Comparison of ENCODE assay signal across 8 mouse cellular contexts in genomic region chr17:8523986-8524385, GRCm38 (mm10). TPM values are rescaled to one million over a fixed set of nuclear protein-coding genes. Genes with fewer than 3 reads are reported as not detected.
A peak's percentile ranks its signal among the peaks of the same experiment; 100 is the strongest.
DNase-seq lines count a peak whose midpoint lies in the region; ATAC-seq and TF ChIP-seq lines count a peak whose summit lies in the region.
"Had no signal": no experiment of that assay in that cellular context is flagged by ENCODE, and none has a peak within 500 bp of the region (broad histone marks: within the 10 kb centered on the region; RNA-seq: fewer than 3 reads in every experiment).

No protein-coding gene starts in this region.

- 0 out of 2 replicates have a peak, but pooled peaks cover 3% of the 10 kb centered on the region for H3K4me1 ChIP-seq in lung, embryonic 14.5 days (ENCODE audit: insufficient read depth)
- H3K4me1 ChIP-seq in embryonic fibroblast, embryonic 13.5 days (ENCODE audit: control insufficient read depth, insufficient read depth, low read length), result peaks cover 3% of the 10 kb centered on the region; the same call in 1 of the 2 replicates
- peaks cover 15% of the 10 kb centered on the region; the same call in 1 of the 2 replicates for H3K4me1 ChIP-seq in intestine, embryonic 14.5 days (replicated peaks; ENCODE audit: control insufficient read depth, insufficient read depth, low read length)
- H3K4me1 ChIP-seq in small intestine, adult 2 months (ENCODE audit: control insufficient read depth, insufficient read depth, insufficient read length, low read length), result peaks cover 2% of the 10 kb centered on the region; the same call in 1 of the 2 replicates

- 17% methylated on average over 3 of the region's 3 CpGs for WGBS in lung, embryonic 14.5 days
- WGBS in intestine, embryonic 14.5 days, result 34% methylated on average over 3 of the region's 3 CpGs
- WGBS in small intestine, adult 2 months, result 23% methylated on average over 3 of the region's 3 CpGs

- H3K27ac ChIP-seq in lung, embryonic 14.5 days (ENCODE audit: low read depth), result no peak overlapping the region
- H3K27ac ChIP-seq in embryonic fibroblast, embryonic 13.5 days (ENCODE audit: insufficient read depth, low read length), result peak overlapping the region; percentile 0; the same call in 1 of the 2 replicates
- no peak overlapping the region for H3K27ac ChIP-seq in intestine, embryonic 14.5 days (ENCODE audit: low read depth)
- H3K27ac ChIP-seq in small intestine, adult 2 months (ENCODE audit: insufficient read depth, low read depth, low read length), result no peak overlapping the region

- no peaks in the 10 kb centered on the region for H3K9me3 ChIP-seq in lung, embryonic 14.5 days (ENCODE audit: low read depth, low read length)
- no peaks in the 10 kb centered on the region for H3K9me3 ChIP-seq in intestine, embryonic 14.5 days (ENCODE audit: control insufficient read depth, low read length)

- peak overlapping the region; percentile 44 for H3K4me3 ChIP-seq in lung, embryonic 14.5 days (ENCODE audit: low read depth, low read length)
- peak overlapping the region; percentile 23 for H3K4me3 ChIP-seq in embryonic fibroblast, embryonic 13.5 days (ENCODE audit: insufficient read depth, low read length)
- H3K4me3 ChIP-seq in intestine, embryonic 14.5 days (ENCODE audit: low read depth, low read length), result peak overlapping the region; percentile 44
- 0 out of 2 replicates have a peak overlapping the region, but pooled peaks have one; percentile 51 for H3K4me3 ChIP-seq in small intestine, adult 2 months (ENCODE audit: low read depth, low read length)

- peak; percentile 20; the same call in 1 of the 2 replicates for ATAC-seq in lung, embryonic 14.5 days (ENCODE audit: insufficient read depth)
- ATAC-seq in intestine, embryonic 14.5 days (replicated peaks; ENCODE audit: low FRiP score, low TSS enrichment, low read depth), result no peak

- peak overlapping the region; percentile 97 for H3K4me2 ChIP-seq in lung, embryonic 14.5 days
- peak overlapping the region; percentile 97 for H3K4me2 ChIP-seq in intestine, embryonic 14.5 days (ENCODE audit: low read length)

- TF ChIP-seq CTCF in lung, embryonic 14.5 days (IDR thresholded peaks at IDR 0.05; ENCODE audit: low read depth), result no peak
- TF ChIP-seq CTCF in embryonic fibroblast, embryonic 13.5 days (IDR thresholded peaks at IDR 0.05; ENCODE audit: borderline replicate concordance, insufficient read depth, low read length), result no peak
- no peak for TF ChIP-seq CTCF in small intestine, adult 2 months (IDR thresholded peaks at IDR 0.05; ENCODE audit: extremely low read depth, insufficient read length, insufficient replicate concordance, low read depth, low read length)

- peak overlapping the region; percentile 40 for H3K9ac ChIP-seq in lung, embryonic 14.5 days
- no peak overlapping the region for H3K9ac ChIP-seq in intestine, embryonic 14.5 days (ENCODE audit: low read length)

- no peaks in the 10 kb centered on the region for H3K36me3 ChIP-seq in lung, embryonic 14.5 days (ENCODE audit: insufficient read depth)
- H3K36me3 ChIP-seq in intestine, embryonic 14.5 days (ENCODE audit: control insufficient read depth, insufficient read depth, low read length), result no peaks in the 10 kb centered on the region
- H3K36me3 ChIP-seq in small intestine, adult 2 months (ENCODE audit: control insufficient read depth, insufficient read depth, low read length), result no peaks in the 10 kb centered on the region

- DNase-seq in lung, embryonic 14.5 days, result no peak
- DNase-seq in lung, adult 18-20 months, result no peak
- DNase-seq in intestine, embryonic 14.5 days (ENCODE audit: low spot score), result no peak
- DNase-seq in urinary bladder, postnatal 36 days (ENCODE audit: low spot score in 2 of 2), result no peak
- DNase-seq in ovary, postnatal 10 days (ENCODE audit: low spot score), result no peak

- H3K27me3 ChIP-seq in lung, embryonic 14.5 days (ENCODE audit: insufficient read depth, low read length), result peaks cover 49% of the 10 kb centered on the region
- H3K27me3 ChIP-seq in intestine, embryonic 14.5 days (replicated peaks; ENCODE audit: control insufficient read depth, insufficient read depth, low read length), result peaks cover 57% of the 10 kb centered on the region
- peaks cover 10% of the 10 kb centered on the region; the same call in 1 of the 2 replicates for H3K27me3 ChIP-seq in small intestine, adult 2 months (ENCODE audit: control insufficient read depth, insufficient read depth, low read length)

- no peak for TF ChIP-seq POLR2A in embryonic fibroblast, embryonic 13.5 days (IDR thresholded peaks at IDR 0.05; ENCODE audit: low read depth, low read length)
- TF ChIP-seq POLR2A in small intestine, adult 2 months (IDR thresholded peaks at IDR 0.05; ENCODE audit: low read depth, low read length), result no peak

RNA-seq across cellular contexts. Expression of gene Pde10a, which starts 1.2 kb away (rescaled TPM):
- polyA plus RNA-seq in lung, embryonic 14.5 days (2014; fragmentation: Nextera tagmentation; extraction: Ambion mirVana), result 2.6 and 3.4 TPM in 2 replicates
- 7.9 and 9.3 TPM in 2 replicates for polyA plus RNA-seq in embryonic fibroblast, embryonic 13.5 days (2011; ENCODE audit: insufficient read length, low read depth, missing spikeins)
- 1.1 and 1.4 TPM in 2 replicates for polyA plus RNA-seq in intestine, embryonic 14.5 days (2014; fragmentation: Nextera tagmentation; extraction: Ambion mirVana)
- 0.52 and 0.69 TPM in 2 replicates for polyA plus RNA-seq in small intestine, adult 2 months (2012; rRNA removed)

RNA-seq across cellular contexts. Expression of gene Gm17087, which starts 42.8 kb away (rescaled TPM):
- polyA plus RNA-seq in lung, embryonic 14.5 days (2014; fragmentation: Nextera tagmentation; extraction: Ambion mirVana), result not detected in 2 replicates
- polyA plus RNA-seq in embryonic fibroblast, embryonic 13.5 days (2011; ENCODE audit: insufficient read length, low read depth, missing spikeins), result 3.7 and 4.0 TPM in 2 replicates
- polyA plus RNA-seq in intestine, embryonic 14.5 days (2014; fragmentation: Nextera tagmentation; extraction: Ambion mirVana), result not detected in 2 replicates
- polyA plus RNA-seq in small intestine, adult 2 months (2012; rRNA removed), result not detected in 2 replicates
- polyA plus RNA-seq: heart, adult 2 months had no signal
